Mouse (Mus musculus) G1E (cell line): ENCODE data around the gene Iqub.

ENCODE experiments used
- CTCF ChIP-seq: IDR thresholded peaks from 2 replicates; pipeline ENCODE4 v1.5.1; 2012; ENCODE audit warnings: low read depth, low read length, inconsistent platforms, mixed read lengths
- TAL1 ChIP-seq: conservative IDR thresholded peaks from 2 replicates; pipeline ENCODE4 v1.6.1; 2012; ENCODE audit warnings: low read depth, low read length, inconsistent platforms, mixed read lengths

DNA sequence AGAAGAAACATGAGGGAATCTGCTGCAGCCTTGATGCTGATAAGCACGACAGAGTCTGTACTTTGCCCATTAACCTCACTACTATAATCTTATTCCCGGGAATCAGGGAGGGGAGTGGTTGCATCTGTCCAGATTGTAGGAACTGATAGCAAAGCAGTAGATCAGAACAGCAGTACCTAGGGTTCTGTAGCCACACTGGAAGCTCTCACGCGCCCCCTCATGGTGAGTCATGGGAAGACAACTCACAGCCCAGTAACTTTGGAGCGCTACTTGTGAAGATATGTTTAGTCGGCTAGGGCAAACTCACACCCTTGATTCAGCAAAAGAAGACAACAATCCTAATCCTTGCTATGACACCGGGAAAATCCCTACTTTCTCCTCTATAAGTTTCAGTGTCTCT, 58.8 kb downstream of the Iqub start:
- TF ChIP-seq TAL1 (no peak), CTCF (peak; percentile 45)
